Mouse (Mus musculus) neutrophil, adult 5-6 weeks (primary cell): ENCODE measurements around the gene Cfap73. TPM values are rescaled to one million over a fixed set of nuclear protein-coding genes. Genes with fewer than 3 reads are reported as not detected.
A peak's percentile ranks its signal among the peaks of the same experiment; 100 is the strongest.

ENCODE experiments used
- ATAC-seq: fragments of 151-379, 151-347 bp; 2 replicates; pipeline ENCODE4 v1.8.0; 2017; ENCODE audit warnings: mild to moderate bottlenecking, moderate TSS enrichment; ENCODE audit not compliant: insufficient number of reproducible peaks, poor library complexity, low FRiP score, severe bottlenecking; ENCODE audit errors: extremely low read depth
- total RNA-seq: library from RNA; stranded (forward); fragments of 200-1000 nt; gene quantifications from 2 replicates; pipeline ENCODE4 v1.2.3, GENCODE M21; 2017

Gene Cfap73
- total RNA-seq, 1 experiment from 2014 or later: not detected

DNA sequence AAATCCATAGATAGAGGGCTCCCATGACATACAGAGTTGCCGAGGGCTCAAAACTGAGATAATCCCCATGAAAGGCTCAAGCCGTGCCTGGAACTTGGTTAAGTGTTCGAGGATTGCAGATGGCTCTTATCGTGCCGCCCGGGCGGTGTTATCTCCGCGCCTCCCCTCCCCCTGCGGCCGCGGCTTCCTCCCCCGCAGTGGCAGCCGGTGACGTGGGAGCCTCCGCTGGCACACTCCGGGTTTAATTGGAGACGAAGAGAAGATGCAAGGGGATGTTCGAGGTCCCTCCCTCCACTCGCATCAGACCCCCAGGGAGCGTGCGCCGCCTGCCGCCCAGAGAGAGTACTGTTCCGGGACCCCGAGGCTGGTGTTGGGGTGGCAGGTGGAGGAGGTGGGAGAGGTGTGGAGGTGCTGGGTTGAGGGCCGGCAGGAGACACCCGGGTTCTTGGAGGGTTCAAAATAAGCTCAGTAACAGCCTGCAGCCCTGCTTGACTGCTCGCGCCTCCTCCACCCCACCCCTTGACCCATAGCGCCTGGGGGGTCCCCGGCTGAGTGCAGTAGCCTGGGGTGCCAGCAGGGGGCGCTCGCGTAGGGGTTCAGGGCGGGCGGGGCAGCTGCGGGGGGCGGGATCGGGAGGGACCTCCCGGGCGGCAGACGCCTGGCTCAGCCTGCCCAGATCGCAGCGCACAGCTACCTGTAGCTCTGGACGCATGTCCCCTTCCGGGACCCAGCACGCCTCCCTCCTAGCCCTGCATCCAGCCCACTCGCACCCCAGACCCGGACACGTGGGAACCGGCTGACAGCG is 14.7 kb upstream of the Cfap73 start, which contains the start of gene Rasal1:
TSS of gene Rasal1 (plus strand) at position 244 of the 805 bp plus-strand sequence.
- ATAC-seq: peak; percentile 65

- no peak for ATAC-seq
These were observed 13.9 kb upstream of the Cfap73 start for GRCm38 (mm10) chr5:120647814-120648491.

DNA sequence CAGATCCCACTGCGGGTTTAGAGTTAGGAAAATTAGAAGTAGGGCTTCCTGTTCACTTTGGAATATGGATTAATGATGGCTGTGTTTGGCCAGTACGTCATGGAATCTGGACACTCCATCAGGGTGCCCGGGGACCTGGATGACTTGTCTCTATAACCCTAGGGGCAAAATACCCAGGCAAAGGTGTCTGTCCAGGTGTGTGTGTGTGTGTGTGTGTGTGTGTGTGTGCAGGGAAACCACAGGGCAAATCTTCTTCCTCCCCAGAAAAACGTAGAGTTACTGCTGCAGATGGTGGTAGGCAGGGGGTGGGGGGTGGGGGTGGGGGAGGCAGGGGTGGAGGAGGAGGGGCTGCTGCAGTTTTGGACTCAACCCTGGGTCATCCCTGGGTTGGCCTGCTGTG is 13.3 kb upstream of the Cfap73 start:
- ATAC-seq: no peak

DNA sequence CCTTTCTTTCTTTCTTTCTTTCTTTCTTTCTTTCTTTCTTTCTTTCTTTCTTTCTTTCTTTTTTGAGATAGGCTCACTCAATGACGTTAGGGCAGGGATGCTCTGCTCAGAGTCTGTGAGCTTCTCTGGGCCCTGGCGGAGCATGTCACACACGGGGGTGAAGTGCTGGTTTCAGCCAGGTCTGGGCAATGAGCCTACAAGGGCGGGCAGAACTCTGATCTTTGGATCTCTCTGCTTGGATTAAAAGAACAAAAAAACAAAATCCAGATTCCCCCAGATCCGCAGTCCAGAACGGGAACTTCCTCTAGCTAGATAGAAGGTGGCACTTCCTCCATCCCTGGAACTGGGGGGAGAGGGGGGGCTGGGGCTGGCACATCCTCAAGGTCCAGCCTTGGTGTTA is 11.8 kb upstream of the Cfap73 start:
- ATAC-seq: no peak

- ATAC-seq: no peak
These were observed 10.2 kb upstream of the Cfap73 start for GRCm38 (mm10) chr5:120644227-120644626.

- ATAC-seq: no peak
These were observed 9.5 kb upstream of the Cfap73 start for GRCm38 (mm10) chr5:120643365-120644085.

DNA sequence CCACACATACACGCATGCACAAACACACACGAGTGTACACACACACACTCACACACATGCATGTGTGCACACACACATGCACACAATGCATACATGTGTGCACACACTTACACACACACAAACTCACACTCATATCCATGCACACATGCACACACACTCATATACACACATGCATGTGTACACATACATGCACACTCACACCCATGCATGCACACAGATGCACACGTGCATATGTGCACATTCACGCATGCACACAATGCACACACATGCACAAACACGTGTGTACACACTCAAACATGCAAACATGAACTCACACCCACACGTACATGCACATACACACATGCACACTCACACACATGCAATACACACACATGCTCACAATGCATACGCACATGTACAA is 6.1 kb upstream of the Cfap73 start:
- ATAC-seq: no peak

DNA sequence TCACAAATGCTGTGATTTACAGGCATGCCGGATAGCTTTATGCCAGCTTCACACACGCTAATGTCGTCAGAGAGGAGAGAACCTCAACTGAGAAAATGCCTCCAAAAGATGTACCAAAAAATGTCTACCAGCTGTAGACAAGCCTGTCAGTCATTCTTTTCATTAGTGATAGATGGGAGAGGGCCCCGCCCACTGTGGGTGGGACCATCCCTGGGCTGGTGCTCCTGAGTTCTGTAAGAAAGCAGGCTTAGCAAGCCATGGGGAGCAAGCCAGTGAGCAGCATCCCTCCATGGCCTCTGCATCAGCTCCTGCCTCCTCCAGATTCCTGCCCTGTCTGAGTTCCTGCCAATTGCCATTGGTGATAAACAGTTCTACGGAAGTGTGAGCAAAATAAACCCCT is 1.6 kb upstream of the Cfap73 start:
- no peak for ATAC-seq

DNA sequence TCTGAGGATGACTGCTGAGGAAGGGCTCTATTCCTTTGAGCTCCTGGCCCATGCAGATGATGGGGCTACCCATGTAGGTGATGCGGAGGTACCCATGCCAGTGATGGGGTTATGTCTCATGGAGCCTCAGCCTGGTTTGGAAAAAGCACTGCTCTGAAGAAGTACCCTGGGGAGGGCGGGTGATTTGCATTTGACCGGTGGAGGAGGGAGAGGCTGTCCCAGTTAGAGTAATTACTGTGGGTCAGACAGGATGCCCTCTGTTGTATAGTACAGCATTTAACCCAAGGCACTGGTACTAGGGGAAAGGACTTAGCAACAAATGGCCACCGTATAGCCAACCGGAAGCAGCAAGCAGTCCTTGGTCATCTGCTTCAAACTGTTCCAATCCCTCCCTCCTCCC is 825 bp upstream of the Cfap73 start:
- ATAC-seq: 0 out of 2 replicates have a peak, but pooled peaks have one; percentile 14

DNA sequence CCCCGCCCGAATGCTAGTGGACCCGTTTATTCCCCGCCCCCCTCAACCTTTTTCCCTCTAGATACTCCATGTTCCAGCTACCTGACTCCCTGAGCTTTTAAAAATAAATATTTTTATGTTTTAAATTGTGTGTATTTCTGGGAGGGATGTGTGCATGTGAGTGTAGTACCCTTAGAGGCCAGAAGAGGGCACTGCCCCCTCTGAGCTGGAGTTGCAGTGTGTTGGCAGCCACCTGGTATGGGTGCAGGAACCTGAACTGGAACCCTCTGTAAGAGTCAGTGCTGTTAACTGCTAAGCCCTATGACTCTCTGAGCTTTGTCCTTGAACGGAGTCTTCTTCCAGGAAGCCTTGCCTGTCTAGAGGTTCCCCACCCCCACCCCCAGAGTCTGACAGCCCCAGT is 2.1 kb downstream of the Cfap73 start:
- ATAC-seq: no peak

DNA sequence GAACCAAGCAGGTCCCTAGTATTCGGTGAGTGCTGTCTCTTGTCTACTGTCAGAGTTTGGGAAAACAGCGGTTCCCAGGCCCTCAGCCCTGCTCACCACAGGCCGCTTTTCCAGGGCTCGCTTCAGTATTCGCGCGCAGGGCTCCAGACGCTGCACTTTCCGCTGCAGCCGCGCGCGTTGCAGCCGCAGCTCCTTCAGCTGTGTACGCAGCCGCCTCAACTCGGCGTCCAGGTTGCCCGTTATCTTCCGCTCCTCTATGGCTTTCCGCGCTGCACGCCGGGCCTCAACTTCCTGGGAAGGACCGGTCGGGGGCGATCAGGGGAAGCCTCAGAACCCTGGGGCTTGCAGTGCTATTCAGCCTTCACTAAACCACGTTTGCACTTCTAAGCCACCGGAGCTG is 2.9 kb downstream of the Cfap73 start:
- ATAC-seq: no peak

DNA sequence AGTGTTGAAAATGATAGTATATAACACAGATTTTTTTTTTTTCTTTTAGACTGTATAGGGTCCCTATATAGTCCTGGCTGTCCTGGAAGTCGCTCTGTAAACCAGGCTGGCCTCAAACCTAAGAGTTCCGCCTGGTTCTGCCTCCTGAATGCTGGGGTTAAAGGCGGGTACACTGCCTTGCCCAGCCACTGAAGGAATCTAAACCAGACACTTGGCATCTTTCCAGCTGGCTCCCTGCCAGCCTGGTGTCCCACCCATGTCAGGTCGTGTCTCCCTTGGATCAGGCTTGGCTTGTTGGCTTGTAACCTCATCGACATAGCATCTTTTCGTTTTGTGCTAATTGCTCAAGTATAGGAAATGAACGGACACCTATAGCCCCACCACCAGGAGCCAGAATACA is 5.4 kb downstream of the Cfap73 start:
- no peak for ATAC-seq

DNA sequence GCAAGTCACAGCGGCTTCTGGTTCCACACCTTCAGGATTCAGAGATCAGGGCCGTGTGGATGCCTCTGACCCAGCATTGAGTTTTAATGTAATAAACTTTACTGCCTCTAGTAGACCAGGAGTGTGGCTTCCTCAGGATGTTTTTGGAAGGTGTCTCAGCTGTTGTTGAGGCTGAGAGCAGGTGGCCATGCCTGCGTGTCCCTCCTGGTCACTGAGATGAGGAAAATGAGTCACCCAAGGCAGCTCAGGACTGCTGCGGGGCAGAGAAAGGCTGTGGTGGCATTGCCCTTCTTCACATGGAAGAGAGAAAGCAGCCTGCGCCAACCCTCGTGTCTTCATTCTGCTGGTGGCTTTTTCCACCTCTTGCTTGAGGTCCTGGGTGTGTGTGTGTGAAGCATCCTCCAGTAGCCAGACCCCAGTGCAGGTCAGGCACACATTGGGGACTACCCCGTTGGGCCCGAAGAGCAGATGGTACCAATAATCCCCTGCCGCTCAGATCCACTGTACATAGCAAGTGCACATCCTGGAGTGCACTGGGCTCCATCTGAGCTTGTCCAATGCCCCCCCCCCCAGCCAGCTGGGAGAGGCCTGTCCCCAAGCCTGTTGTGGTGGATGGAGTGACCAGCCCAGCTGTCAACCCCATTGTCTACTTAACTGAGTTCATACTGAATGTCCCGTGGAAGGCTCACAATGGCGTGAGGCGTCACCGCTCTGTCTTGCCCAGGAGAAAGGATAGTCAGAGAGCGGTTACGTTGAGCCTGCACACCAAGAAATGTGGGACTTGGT is 6.3 kb downstream of the Cfap73 start:
- no peak for ATAC-seq

- no peak for ATAC-seq
These were observed 7.6 kb downstream of the Cfap73 start for GRCm38 (mm10) chr5:120626399-120626798.

DNA sequence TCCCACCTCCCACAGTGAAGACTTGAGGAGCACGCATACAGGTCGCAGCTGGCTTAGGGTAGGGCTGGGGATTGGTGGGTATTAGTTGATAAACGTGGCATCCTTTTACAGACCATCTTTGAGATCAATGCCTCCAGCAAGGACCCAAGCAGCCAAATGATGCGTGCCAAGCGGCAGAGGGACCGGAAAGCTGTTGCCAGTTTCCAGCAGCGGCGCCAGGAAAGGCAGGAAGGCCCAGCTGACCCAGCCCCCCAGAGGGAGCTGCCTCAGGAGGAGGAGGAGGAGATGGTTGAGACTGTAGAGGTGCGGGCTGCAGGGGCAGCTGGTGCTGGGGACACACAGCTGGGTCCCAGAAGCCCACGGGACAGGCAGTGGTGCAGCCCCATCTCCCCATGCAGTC is 9.6 kb downstream of the Cfap73 start:
- no peak for ATAC-seq

DNA sequence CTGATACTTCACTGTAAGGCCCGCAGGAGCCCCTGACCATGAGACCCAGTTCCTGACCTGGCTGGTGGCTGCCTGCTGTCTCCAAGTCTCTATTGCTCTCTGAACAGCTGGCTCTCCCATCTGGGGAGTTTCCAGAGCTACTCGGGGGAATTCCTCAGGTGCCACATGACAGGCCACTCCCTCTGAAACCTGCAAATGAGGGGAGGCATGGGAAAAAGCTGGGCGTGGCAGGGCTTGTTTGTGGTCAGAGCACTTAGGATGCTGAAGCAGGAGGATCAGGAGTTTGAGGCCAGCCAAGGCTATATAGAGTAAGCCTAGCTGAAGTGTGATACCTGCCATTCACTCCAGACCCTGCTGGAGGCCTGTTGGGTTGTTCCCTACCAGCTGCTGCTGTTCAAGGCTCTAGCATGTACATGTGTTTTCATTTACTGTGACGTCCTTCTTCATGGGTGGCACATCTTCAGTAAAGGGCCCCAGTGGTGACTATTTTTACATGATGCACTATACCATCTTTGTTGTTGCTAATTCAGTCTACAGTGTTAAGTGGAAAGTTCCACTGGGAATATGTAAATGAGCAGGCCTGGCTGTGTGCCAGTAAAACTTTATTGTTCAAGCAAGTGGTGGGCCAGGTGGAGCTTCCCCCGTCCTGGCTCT is 11.7 kb downstream of the Cfap73 start:
- ATAC-seq: peak; percentile 3; the same call in 1 of the 2 replicates

GRCm38 (mm10) chr5:120621846-120622197 is 12.2 kb downstream of the Cfap73 start:
- no peak for ATAC-seq

GRCm38 (mm10) chr5:120621078-120621765 is 12.8 kb downstream of the Cfap73 start:
- ATAC-seq: peak; percentile 42
